Mouse (Mus musculus) frontal cortex, postnatal 25 days (tissue): ENCODE data around the gene Tubg2.

ENCODE experiments used
- DNase-seq, 2 experiments: peaks; one replicate each; pipeline ENCODE4 v3.0.0; 2022; ENCODE audit warnings: low spot score in 2 of 2

Gene Tubg2

GRCm38 (mm10) chr11:101194643-101195042, 38.9 kb downstream of the Tubg2 start:
- DNase-seq: no peak

- no peak for DNase-seq
These were observed 39.4 kb downstream of the Tubg2 start for GRCm38 (mm10) chr11:101195101-101195500.

- DNase-seq: no peak
These were observed 39.9 kb downstream of the Tubg2 start for GRCm38 (mm10) chr11:101195571-101195970.

GRCm38 (mm10) chr11:101196175-101196574, 40.5 kb downstream of the Tubg2 start:
- no peak for DNase-seq

GRCm38 (mm10) chr11:101199555-101199954, 43.8 kb downstream of the Tubg2 start:
- DNase-seq: no peak

GRCm38 (mm10) chr11:101200986-101201385, 45.3 kb downstream of the Tubg2 start:
- DNase-seq: no peak
